Mouse (Mus musculus) myocyte (in vitro differentiated cells): ENCODE results near the gene Gm853. TPM values are rescaled to one million over a fixed set of nuclear protein-coding genes. Genes with fewer than 3 reads are reported as not detected.

Experiments used
- H3K27me3 ChIP-seq: one replicate; pipeline ENCODE4 v1.6.1; 2011; ENCODE audit not compliant: control insufficient read depth, insufficient read depth, insufficient read length
- H3K36me3 ChIP-seq: one replicate; pipeline ENCODE4 v1.6.1; 2011; ENCODE audit not compliant: control insufficient read depth, insufficient read depth
- H3K4me2 ChIP-seq: one replicate; pipeline ENCODE4 v1.6.1; 2011; ENCODE audit warnings: low read depth, control low read depth
- H3K4me3 ChIP-seq: one replicate; pipeline ENCODE4 v1.5.1; 2011; ENCODE audit warnings: mild to moderate bottlenecking, control low read depth, moderate library complexity
- H3K79me2 ChIP-seq: one replicate; pipeline ENCODE4 v1.6.1; 2011; ENCODE audit not compliant: control insufficient read depth, insufficient read depth
- H3ac ChIP-seq: one replicate; pipeline ENCODE4 v1.6.1; 2011; ENCODE audit not compliant: control insufficient read depth, insufficient read length
- CEBPB ChIP-seq: IDR thresholded peaks from 2 replicates; pipeline ENCODE4 v1.6.1; 2011; ENCODE audit warnings: mild to moderate bottlenecking, moderate library complexity; ENCODE audit not compliant: poor library complexity, insufficient read depth, severe bottlenecking
- E2F4 ChIP-seq: IDR thresholded peaks from one replicate; pipeline ENCODE4 v1.6.1; 2011; ENCODE audit warnings: mild to moderate bottlenecking, control low read depth, moderate library complexity; ENCODE audit not compliant: insufficient read depth
- MAX ChIP-seq: IDR thresholded peaks from one replicate; pipeline ENCODE4 v1.6.1; 2011; ENCODE audit warnings: low read depth, mild to moderate bottlenecking, control low read depth
- MYOD1 ChIP-seq, 3 experiments: IDR thresholded peaks; one replicate each; pipeline ENCODE4 v1.6.1; 2011; ENCODE audit warnings: control low read depth in 2 of 3, low read depth in 2 of 3, mild to moderate bottlenecking in 2 of 3, moderate library complexity in 1 of 3; ENCODE audit not compliant: insufficient read length in 2 of 3, control insufficient read depth in 1 of 3
- MYOG ChIP-seq, 3 experiments: IDR thresholded peaks; one replicate each; pipeline ENCODE4 v1.6.1; 2011; ENCODE audit warnings: control low read depth in 2 of 3, low read depth in 2 of 3, mild to moderate bottlenecking in 2 of 3; ENCODE audit not compliant: insufficient read length in 2 of 3, control insufficient read depth in 1 of 3, insufficient read depth in 1 of 3
- POLR2A ChIP-seq: IDR thresholded peaks from one replicate; pipeline ENCODE4 v1.6.1; 2011; ENCODE audit warnings: low read depth, mild to moderate bottlenecking, control low read depth, moderate library complexity; ENCODE audit not compliant: insufficient read length
- POLR2AphosphoS2 ChIP-seq: IDR thresholded peaks from one replicate; pipeline ENCODE4 v1.6.1; 2011; ENCODE audit warnings: low read depth, control low read depth; ENCODE audit not compliant: insufficient read length
- REST ChIP-seq: IDR thresholded peaks from one replicate; pipeline ENCODE4 v1.6.1; 2011; ENCODE audit warnings: mild to moderate bottlenecking, control low read depth, moderate library complexity; ENCODE audit not compliant: insufficient read depth, insufficient read length
- SRF ChIP-seq: IDR thresholded peaks from one replicate; pipeline ENCODE4 v1.6.1; 2011; ENCODE audit warnings: low read depth; ENCODE audit not compliant: control insufficient read depth, insufficient read length
- TCF12 ChIP-seq: IDR thresholded peaks from one replicate; pipeline ENCODE4 v1.6.1; 2011; ENCODE audit warnings: mild to moderate bottlenecking, control low read depth; ENCODE audit not compliant: poor library complexity, insufficient read depth, severe bottlenecking
- TCF3 ChIP-seq: IDR thresholded peaks from one replicate; pipeline ENCODE4 v1.6.1; 2011; ENCODE audit warnings: low read depth, control low read depth; ENCODE audit not compliant: insufficient read length
- USF1 ChIP-seq: IDR thresholded peaks from one replicate; pipeline ENCODE4 v1.6.1; 2011; ENCODE audit warnings: low read depth, mild to moderate bottlenecking, control low read depth, moderate library complexity
- polyA plus RNA-seq: library from polyadenylated mRNA; unstranded; fragments of >200 nt; fragmentation: generic; extraction: Trizol; gene quantifications from one replicate; pipeline ENCODE4 v1.2.1, GENCODE M21; 2012; ENCODE audit warnings: missing spikeins

Gm853 gene
- polyA plus RNA-seq, 1 experiment, result not detected

- Histone ChIP-seq H3K79me2 (no peaks in the 10 kb centered on the region), H3K27me3 (no peaks in the 10 kb centered on the region), H3K36me3 (no peaks in the 10 kb centered on the region), H3ac (no peak overlapping the region), H3K4me3 (no peak overlapping the region), H3K4me2 (no peak overlapping the region)
- TF ChIP-seq TCF3 (no peak), MAX (no peak), MYOG (IDR thresholded peaks at IDR 0.05; ENCODE audit: control insufficient read depth in 1 of 3, insufficient read depth in 1 of 3, insufficient read length in 2 of 3, low read depth in 2 of 3) (no peak), MYOD1 (IDR thresholded peaks at IDR 0.05; ENCODE audit: control insufficient read depth in 1 of 3, insufficient read length in 2 of 3, low read depth in 2 of 3) (no peak)
Observed at GRCm38 (mm10) chr4:130236361-130236760, 14.2 kb upstream of the Gm853 start.

DNA sequence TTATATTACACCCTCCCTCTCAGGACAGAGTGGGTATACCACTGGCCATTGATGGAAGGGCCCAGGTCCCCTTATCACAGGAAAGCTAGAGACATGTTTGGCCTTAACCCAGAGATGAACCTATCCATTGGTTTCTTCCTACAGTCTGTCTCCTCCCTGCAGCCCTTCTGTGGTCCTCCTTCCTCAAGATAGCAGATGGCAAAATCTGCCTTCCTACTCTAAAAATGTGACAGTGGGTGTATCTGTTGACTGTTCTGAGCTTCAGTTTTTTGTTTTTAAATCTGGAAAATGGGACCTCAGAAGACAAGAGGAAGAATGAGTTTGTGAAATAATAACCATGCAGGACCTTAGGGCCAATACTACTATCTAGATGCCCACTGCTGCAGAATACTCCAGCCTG lies 1.9 kb upstream of the Gm853 start:
- TF ChIP-seq E2F4 (no peak), MYOD1 (IDR thresholded peaks at IDR 0.05; ENCODE audit: control insufficient read depth in 1 of 3, insufficient read length in 2 of 3, low read depth in 2 of 3) (no peak), USF1 (no peak), TCF3 (no peak), CEBPB (no peak), MYOG (IDR thresholded peaks at IDR 0.05; ENCODE audit: control insufficient read depth in 1 of 3, insufficient read depth in 1 of 3, insufficient read length in 2 of 3, low read depth in 2 of 3) (no peak)
- no peak overlapping the region for H3K4me2 ChIP-seq
- no peaks in the 10 kb centered on the region for H3K79me2 ChIP-seq
- H3ac ChIP-seq, result no peak overlapping the region
- H3K4me3 ChIP-seq, result no peak overlapping the region
- H3K27me3 ChIP-seq, result peaks cover 11% of the 10 kb centered on the region
- H3K36me3 ChIP-seq, result no peaks in the 10 kb centered on the region

- TF ChIP-seq USF1 (no peak), POLR2A (no peak), MAX (no peak), CEBPB (no peak), SRF (no peak), MYOG (IDR thresholded peaks at IDR 0.05; ENCODE audit: control insufficient read depth in 1 of 3, insufficient read depth in 1 of 3, insufficient read length in 2 of 3, low read depth in 2 of 3) (no peak), TCF3 (no peak), POLR2AphosphoS2 (no peak), MYOD1 (IDR thresholded peaks at IDR 0.05; ENCODE audit: control insufficient read depth in 1 of 3, insufficient read length in 2 of 3, low read depth in 2 of 3) (no peak), TCF12 (no peak), REST (no peak), E2F4 (no peak)
- Histone ChIP-seq H3K27me3 (peaks cover 25% of the 10 kb centered on the region), H3ac (no peak overlapping the region)
Observed at GRCm38 (mm10) chr4:130220176-130220575, 2.0 kb downstream of the Gm853 start.

DNA sequence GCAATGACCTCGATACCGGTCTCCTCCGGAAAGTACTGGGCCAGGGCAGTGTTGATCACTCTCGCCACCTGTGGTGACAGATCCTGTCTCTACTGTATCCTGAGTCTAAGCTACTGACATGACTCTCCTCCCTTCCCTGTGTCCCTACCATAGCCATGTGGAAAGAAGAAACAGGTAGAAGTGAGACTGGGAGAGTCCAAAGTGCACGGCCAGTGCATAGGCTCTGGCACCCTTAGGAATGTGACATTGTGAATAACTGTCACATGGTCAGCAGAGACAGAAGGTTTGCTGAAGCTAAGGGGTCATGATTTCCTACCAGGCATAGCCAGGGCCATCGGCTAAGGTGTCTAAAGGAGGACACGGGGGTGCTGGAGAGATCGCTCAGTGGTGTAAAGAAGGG lies 6.8 kb downstream of the Gm853 start:
- Histone ChIP-seq H3K79me2 (no peaks in the 10 kb centered on the region), H3K36me3 (no peaks in the 10 kb centered on the region), H3ac (no peak overlapping the region)

More at GRCm38 (mm10) chr4:130220176-130220575, 2.0 kb downstream of the Gm853 start:
- Histone ChIP-seq H3K36me3 (no peaks in the 10 kb centered on the region), H3K79me2 (no peaks in the 10 kb centered on the region), H3K4me3 (no peak overlapping the region), H3K4me2 (no peak overlapping the region)

DNA sequence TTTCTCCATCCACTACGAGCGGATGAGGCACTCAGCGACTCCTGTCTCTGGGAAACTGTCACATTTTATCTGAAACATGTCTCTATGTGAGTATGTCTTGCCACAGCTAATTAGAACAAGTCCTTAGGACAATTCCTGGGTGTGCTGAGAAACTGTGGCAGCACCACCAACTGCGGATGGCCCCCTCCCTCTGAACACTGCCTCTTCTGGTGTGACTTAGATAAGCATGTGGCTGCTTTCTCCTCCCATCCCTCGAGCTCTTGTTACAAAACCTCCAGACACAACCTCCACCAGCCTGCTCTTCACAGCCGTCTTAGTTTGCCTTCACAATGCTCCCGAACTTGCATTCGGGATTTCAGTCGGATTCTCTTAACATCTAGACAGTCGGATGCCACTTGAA lies 8.3 kb downstream of the Gm853 start:
- Histone ChIP-seq H3K27me3 (peaks cover 25% of the 10 kb centered on the region), H3K4me3 (no peak overlapping the region), H3K79me2 (no peaks in the 10 kb centered on the region), H3ac (no peak overlapping the region), H3K4me2 (no peak overlapping the region), H3K36me3 (no peaks in the 10 kb centered on the region)
- no peak for TF ChIP-seq MYOD1 (IDR thresholded peaks at IDR 0.05; ENCODE audit: control insufficient read depth in 1 of 3, insufficient read length in 2 of 3, low read depth in 2 of 3)

More for the DNA sequence above, 6.8 kb downstream of the Gm853 start:
- Histone ChIP-seq H3K27me3 (peaks cover 39% of the 10 kb centered on the region), H3K4me2 (no peak overlapping the region), H3K4me3 (no peak overlapping the region)
- no peak for TF ChIP-seq TCF12

- Histone ChIP-seq H3K4me3 (no peak overlapping the region), H3K36me3 (no peaks in the 10 kb centered on the region), H3ac (no peak overlapping the region), H3K4me2 (no peak overlapping the region), H3K27me3 (peaks cover 24% of the 10 kb centered on the region), H3K79me2 (no peaks in the 10 kb centered on the region)
- no peak for TF ChIP-seq E2F4
- no peak for TF ChIP-seq MAX
- no peak for TF ChIP-seq USF1
- no peak for TF ChIP-seq POLR2AphosphoS2
- TF ChIP-seq CEBPB, result no peak
- no peak for TF ChIP-seq MYOD1 (IDR thresholded peaks at IDR 0.05; ENCODE audit: control insufficient read depth in 1 of 3, insufficient read length in 2 of 3, low read depth in 2 of 3)
- no peak for TF ChIP-seq TCF12
- no peak for TF ChIP-seq REST
- TF ChIP-seq MYOG (IDR thresholded peaks at IDR 0.05; ENCODE audit: control insufficient read depth in 1 of 3, insufficient read depth in 1 of 3, insufficient read length in 2 of 3, low read depth in 2 of 3), result no peak
- no peak for TF ChIP-seq TCF3
- no peak for TF ChIP-seq POLR2A
- TF ChIP-seq SRF, result no peak
Observed at GRCm38 (mm10) chr4:130213197-130213596, 9.0 kb downstream of the Gm853 start.
